Mouse (Mus musculus): ENCODE results near the gene Adamtsl4. TPM values are rescaled to one million over a fixed set of nuclear protein-coding genes. Genes with fewer than 3 reads are reported as not detected.

Adamtsl4 gene
- polyA plus RNA-seq, 1 experiment from 2014 or later: 1.6 TPM

- Histone ChIP-seq H3K27me3 (ENCODE audit: poor library complexity, severe bottlenecking) (no peaks in the 10 kb centered on the region), H3K36me3 (replicated peaks) (no peaks in the 10 kb centered on the region), H3K4me1 (no peaks in the 10 kb centered on the region), H3K27ac (no peak overlapping the region), H3K9me3 (peaks cover 16% of the 10 kb centered on the region; the same call in 1 of the 2 replicates), H3K4me3 (no peak overlapping the region)
- DNase-seq (ENCODE audit: extremely low spot score, low spot score): no peak
- WGBS: 79% methylated on average over 1 of the region's 1 CpGs
Observed at GRCm38 (mm10) chr3:95716075-95716474, 28.4 kb upstream of the Adamtsl4 start.

GRCm38 (mm10) chr3:95709967-95710366 lies 22.2 kb upstream of the Adamtsl4 start:
- DNase-seq (ENCODE audit: extremely low spot score, low spot score): no peak
- H3K9me3 ChIP-seq: peaks cover 16% of the 10 kb centered on the region; the same call in 1 of the 2 replicates
- H3K36me3 ChIP-seq (replicated peaks): no peaks in the 10 kb centered on the region
- no peak overlapping the region for H3K4me3 ChIP-seq
- no peaks in the 10 kb centered on the region for H3K4me1 ChIP-seq
- no peak overlapping the region for H3K27ac ChIP-seq
- H3K27me3 ChIP-seq (ENCODE audit: poor library complexity, severe bottlenecking): no peaks in the 10 kb centered on the region

- Histone ChIP-seq H3K27ac (no peak overlapping the region), H3K36me3 (replicated peaks) (no peaks in the 10 kb centered on the region), H3K9me3 (peaks cover 16% of the 10 kb centered on the region; the same call in 1 of the 2 replicates), H3K27me3 (ENCODE audit: poor library complexity, severe bottlenecking) (no peaks in the 10 kb centered on the region), H3K4me3 (no peak overlapping the region), H3K4me1 (no peaks in the 10 kb centered on the region)
- 93% methylated on average over 4 of the region's 4 CpGs for WGBS
- no peak for DNase-seq (ENCODE audit: extremely low spot score, low spot score)
Observed at GRCm38 (mm10) chr3:95709044-95709443, 21.3 kb upstream of the Adamtsl4 start.

GRCm38 (mm10) chr3:95707497-95707896 lies 19.8 kb upstream of the Adamtsl4 start:
- Histone ChIP-seq H3K36me3 (replicated peaks) (no peaks in the 10 kb centered on the region), H3K9me3 (peaks cover under 1% of the 10 kb centered on the region; the same call in 1 of the 2 replicates), H3K4me1 (peaks cover 1% of the 10 kb centered on the region), H3K27ac (no peak overlapping the region), H3K4me3 (no peak overlapping the region), H3K27me3 (ENCODE audit: poor library complexity, severe bottlenecking) (no peaks in the 10 kb centered on the region)
- 91% methylated on average over 7 of the region's 7 CpGs for WGBS
- no peak for DNase-seq (ENCODE audit: extremely low spot score, low spot score)

- no peak overlapping the region for H3K27ac ChIP-seq
- WGBS: 87% methylated on average over 4 of the region's 4 CpGs
Observed at GRCm38 (mm10) chr3:95706273-95706672, 18.6 kb upstream of the Adamtsl4 start.

GRCm38 (mm10) chr3:95704612-95705011 lies 16.9 kb upstream of the Adamtsl4 start:
- no peak for DNase-seq (ENCODE audit: extremely low spot score, low spot score)
- Histone ChIP-seq H3K4me3 (no peak overlapping the region), H3K27ac (no peak overlapping the region), H3K36me3 (replicated peaks) (no peaks in the 10 kb centered on the region), H3K9me3 (no peaks in the 10 kb centered on the region), H3K27me3 (ENCODE audit: poor library complexity, severe bottlenecking) (no peaks in the 10 kb centered on the region), H3K4me1 (peaks cover 30% of the 10 kb centered on the region)
- WGBS: 93% methylated on average over 4 of the region's 4 CpGs

More at GRCm38 (mm10) chr3:95706273-95706672, 18.6 kb upstream of the Adamtsl4 start:
- Histone ChIP-seq H3K4me3 (no peak overlapping the region), H3K9me3 (no peaks in the 10 kb centered on the region), H3K36me3 (replicated peaks) (no peaks in the 10 kb centered on the region), H3K27me3 (ENCODE audit: poor library complexity, severe bottlenecking) (no peaks in the 10 kb centered on the region), H3K4me1 (peaks cover 14% of the 10 kb centered on the region)
- DNase-seq (ENCODE audit: extremely low spot score, low spot score): no peak

- WGBS: 93% methylated on average over 3 of the region's 3 CpGs
- H3K27ac ChIP-seq: no peak overlapping the region
- H3K4me3 ChIP-seq: no peak overlapping the region
- H3K4me1 ChIP-seq: peaks cover 30% of the 10 kb centered on the region
- H3K36me3 ChIP-seq (replicated peaks): no peaks in the 10 kb centered on the region
- no peak for DNase-seq (ENCODE audit: extremely low spot score, low spot score)
- H3K27me3 ChIP-seq (ENCODE audit: poor library complexity, severe bottlenecking): no peaks in the 10 kb centered on the region
- no peaks in the 10 kb centered on the region for H3K9me3 ChIP-seq
Observed at GRCm38 (mm10) chr3:95703276-95703675, 15.6 kb upstream of the Adamtsl4 start.

- Histone ChIP-seq H3K36me3 (replicated peaks) (no peaks in the 10 kb centered on the region), H3K4me3 (peak overlapping the region; percentile 43), H3K27me3 (ENCODE audit: poor library complexity, severe bottlenecking) (no peaks in the 10 kb centered on the region), H3K9me3 (no peaks in the 10 kb centered on the region), H3K4me1 (peaks cover 30% of the 10 kb centered on the region), H3K27ac (peak overlapping the region; percentile 87)
- WGBS: 5% methylated on average over 24 of the region's 24 CpGs
- peak; percentile 84 for DNase-seq (ENCODE audit: extremely low spot score, low spot score)
Observed at GRCm38 (mm10) chr3:95701877-95702540, 14.3 kb upstream of the Adamtsl4 start.

GRCm38 (mm10) chr3:95701085-95701484 lies 13.4 kb upstream of the Adamtsl4 start:
- Histone ChIP-seq H3K9me3 (no peaks in the 10 kb centered on the region), H3K27me3 (ENCODE audit: poor library complexity, severe bottlenecking) (no peaks in the 10 kb centered on the region), H3K36me3 (replicated peaks) (no peaks in the 10 kb centered on the region), H3K4me3 (no peak overlapping the region), H3K4me1 (peaks cover 38% of the 10 kb centered on the region), H3K27ac (peak overlapping the region; percentile 87)
- 69% methylated on average over 2 of the region's 2 CpGs for WGBS
- DNase-seq (ENCODE audit: extremely low spot score, low spot score): no peak

- Histone ChIP-seq H3K27ac (peak overlapping the region; percentile 22; the same call in 1 of the 2 replicates), H3K4me1 (peaks cover 46% of the 10 kb centered on the region), H3K36me3 (replicated peaks) (no peaks in the 10 kb centered on the region), H3K27me3 (ENCODE audit: poor library complexity, severe bottlenecking) (no peaks in the 10 kb centered on the region), H3K4me3 (no peak overlapping the region), H3K9me3 (no peaks in the 10 kb centered on the region)
- 64% methylated on average over 6 of the region's 6 CpGs for WGBS
- DNase-seq (ENCODE audit: extremely low spot score, low spot score): no peak
Observed at GRCm38 (mm10) chr3:95700233-95700681, 12.5 kb upstream of the Adamtsl4 start.

GRCm38 (mm10) chr3:95698286-95698685 lies 10.6 kb upstream of the Adamtsl4 start:
- Histone ChIP-seq H3K27ac (no peak overlapping the region), H3K4me3 (no peak overlapping the region)

GRCm38 (mm10) chr3:95696360-95696759 lies 8.6 kb upstream of the Adamtsl4 start:
- Histone ChIP-seq H3K36me3 (replicated peaks) (no peaks in the 10 kb centered on the region), H3K27ac (peak overlapping the region; percentile 65), H3K4me3 (no peak overlapping the region), H3K9me3 (no peaks in the 10 kb centered on the region), H3K27me3 (ENCODE audit: poor library complexity, severe bottlenecking) (no peaks in the 10 kb centered on the region), H3K4me1 (peaks cover 38% of the 10 kb centered on the region)
- DNase-seq (ENCODE audit: extremely low spot score, low spot score): no peak
- 38% methylated on average over 7 of the region's 7 CpGs for WGBS

More at GRCm38 (mm10) chr3:95698286-95698685, 10.6 kb upstream of the Adamtsl4 start:
- H3K36me3 ChIP-seq (replicated peaks): no peaks in the 10 kb centered on the region
- no peak for DNase-seq (ENCODE audit: extremely low spot score, low spot score)
- 85% methylated on average over 4 of the region's 4 CpGs for WGBS
- no peaks in the 10 kb centered on the region for H3K27me3 ChIP-seq (ENCODE audit: poor library complexity, severe bottlenecking)
- peaks cover 51% of the 10 kb centered on the region for H3K4me1 ChIP-seq
- no peaks in the 10 kb centered on the region for H3K9me3 ChIP-seq

GRCm38 (mm10) chr3:95695796-95696195 lies 8.1 kb upstream of the Adamtsl4 start:
- Histone ChIP-seq H3K4me3 (no peak overlapping the region), H3K4me1 (peaks cover 33% of the 10 kb centered on the region), H3K27me3 (ENCODE audit: poor library complexity, severe bottlenecking) (no peaks in the 10 kb centered on the region), H3K9me3 (no peaks in the 10 kb centered on the region), H3K27ac (peak overlapping the region; percentile 65), H3K36me3 (replicated peaks) (no peaks in the 10 kb centered on the region)
- WGBS: 52% methylated on average over 3 of the region's 3 CpGs
- no peak for DNase-seq (ENCODE audit: extremely low spot score, low spot score)

Data from forebrain, embryonic 10.5 days (tissue).